Mouse (Mus musculus): ENCODE data around the gene Dpp3.

DNA sequence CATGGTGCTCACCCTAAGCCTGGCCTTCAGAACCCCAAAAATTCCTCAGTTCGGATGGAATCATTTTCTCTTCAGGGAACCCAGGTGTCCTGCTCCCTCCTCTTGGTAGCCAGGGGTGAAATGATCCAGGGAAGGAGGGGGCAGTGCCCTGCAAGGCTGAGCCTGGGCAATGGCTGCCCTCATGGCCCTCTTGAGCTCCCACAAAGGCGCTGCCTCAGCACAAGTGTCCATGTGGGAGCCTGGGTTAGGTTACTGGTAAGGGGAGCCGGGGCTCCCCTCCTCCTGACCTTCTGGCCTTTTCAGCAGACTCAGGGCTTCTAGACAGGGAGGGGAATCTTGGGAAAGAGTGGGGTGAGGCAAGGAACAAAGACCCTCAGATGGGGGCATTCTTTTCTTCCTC, 51.3 kb downstream of the Dpp3 start:
- no peak for TF ChIP-seq MYOD1 (IDR thresholded peaks at IDR 0.05; ENCODE audit: control insufficient read depth, insufficient read length, low read depth)
- TF ChIP-seq CTCF (IDR thresholded peaks at IDR 0.05; ENCODE audit: control insufficient read depth, insufficient read depth, insufficient read length), result no peak
- no peak for TF ChIP-seq FOSL1 (IDR thresholded peaks at IDR 0.05; ENCODE audit: insufficient read depth, low read length, poor library complexity, severe bottlenecking)
- TF ChIP-seq MYOG (IDR thresholded peaks at IDR 0.05; ENCODE audit: control insufficient read depth, extremely low read depth, insufficient read length), result no peak
